Mouse (Mus musculus) embryonic facial prominence, embryonic 15.5 days (tissue): ENCODE measurements at regions not wholly inside any gene's neighbourhood (a gene's known extent, or its start where the extent isn't known, plus 50 kb on each side); places are given as distances from the start of the nearest gene placed in this dataset. TPM values are rescaled to one million over a fixed set of nuclear protein-coding genes. Genes with fewer than 3 reads are reported as not detected.
"Not testable (repeated sequence)": the region's sequence is repeated elsewhere in the genome, so short reads cannot be mapped to it uniquely, and the experiment has no call there.

Experiments
- ATAC-seq: fragments of 200-750 bp; cut with Nextera tagmentation; 2 replicates; pipeline ENCODE4 v1.8.0; 2017; ENCODE audit warnings: low read depth, moderate TSS enrichment; ENCODE audit not compliant: insufficient number of reproducible peaks, low FRiP score, low TSS enrichment
- H3K27ac ChIP-seq: fragments of 300-500 bp; sonication (generic); replicated peaks from 2 replicates; pipeline ENCODE4 v1.5.1; 2015; ENCODE audit warnings: mild to moderate bottlenecking, inconsistent platforms
- H3K27me3 ChIP-seq: fragments of 300-500 bp; sonication (generic); 2 replicates; pipeline ENCODE4 v1.6.1; 2015; ENCODE audit warnings: inconsistent platforms
- H3K36me3 ChIP-seq: fragments of 300-500 bp; sonication (generic); 2 replicates; pipeline ENCODE4 v1.6.1; 2015; ENCODE audit warnings: mild to moderate bottlenecking, inconsistent platforms
- H3K4me1 ChIP-seq: fragments of 300-500 bp; sonication (generic); 2 replicates; pipeline ENCODE4 v1.6.1; 2015; ENCODE audit warnings: inconsistent platforms
- H3K4me2 ChIP-seq: fragments of 300-500 bp; sonication (generic); replicated peaks from 2 replicates; pipeline ENCODE4 v1.6.1; 2015; ENCODE audit warnings: mild to moderate bottlenecking, inconsistent platforms
- H3K4me3 ChIP-seq: fragments of 300-500 bp; sonication (generic); replicated peaks from 2 replicates; pipeline ENCODE4 v1.5.1; 2015; ENCODE audit warnings: mild to moderate bottlenecking, inconsistent platforms
- H3K9ac ChIP-seq: fragments of 300-500 bp; sonication (generic); 2 replicates; pipeline ENCODE4 v1.6.1; 2015; ENCODE audit warnings: inconsistent platforms
- H3K9me3 ChIP-seq: fragments of 300-500 bp; sonication (generic); replicated peaks from 2 replicates; pipeline ENCODE4 v1.6.1; 2016; ENCODE audit warnings: inconsistent platforms
- WGBS: fragments of 180-500 bp; shearing (Covaris S2); methylation state at CpG from one replicate; pipeline ENCODE4 v1.1.7; 2015; 5-methylcytosine and 5-hydroxymethylcytosine counted together
- microRNA-seq: library from miRNA; unstranded; fragments of <30 nt; microRNA quantifications from one replicate; pipeline ENCODE4, GENCODE M21; 2016; ENCODE audit warnings: borderline number of aligned reads

DNA sequence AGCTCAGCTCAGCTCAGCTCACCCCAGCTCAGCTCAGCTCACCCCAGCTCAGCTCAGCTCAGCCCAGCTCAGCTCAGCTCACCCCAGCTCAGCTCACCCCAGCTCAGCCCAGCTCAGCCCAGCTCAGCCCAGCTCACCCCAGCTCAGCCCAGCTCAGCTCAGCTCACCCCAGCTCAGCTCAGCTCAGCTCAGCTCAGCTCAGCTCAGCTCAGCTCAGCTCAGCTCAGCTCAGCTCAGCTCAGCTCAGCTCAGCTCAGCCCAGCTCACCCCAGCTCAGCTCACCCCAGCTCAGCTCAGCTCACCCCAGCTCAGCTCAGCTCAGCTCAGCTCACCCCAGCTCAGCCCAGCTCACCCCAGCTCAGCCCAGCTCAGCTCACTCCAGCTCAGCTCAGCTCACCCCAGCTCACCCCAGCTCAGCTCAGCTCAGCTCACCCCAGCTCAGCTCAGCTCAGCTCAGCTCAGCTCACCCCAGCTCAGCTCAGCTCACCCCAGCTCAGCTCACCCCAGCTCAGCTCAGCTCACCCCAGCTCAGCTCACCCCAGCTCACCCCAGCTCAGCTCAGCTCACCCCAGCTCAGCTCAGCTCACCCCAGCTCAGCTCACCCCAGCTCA, 64.6 kb upstream of the Adam6b start:
- H3K9ac ChIP-seq, H3K36me3 ChIP-seq, H3K4me3 ChIP-seq, H3K4me1 ChIP-seq, H3K27me3 ChIP-seq, H3K4me2 ChIP-seq, H3K27ac ChIP-seq, H3K9me3 ChIP-seq, ATAC-seq: not testable (repeated sequence)

- no peak for ATAC-seq
- Histone ChIP-seq H3K9ac (no peak overlapping the region), H3K4me2 (no peak overlapping the region), H3K9me3 (no peaks in the 10 kb centered on the region), H3K4me1 (no peaks in the 10 kb centered on the region), H3K27me3 (no peaks in the 10 kb centered on the region), H3K36me3 (no peaks in the 10 kb centered on the region), H3K4me3 (no peak overlapping the region), H3K27ac (no peak overlapping the region)
- WGBS, result 79% methylated on average over 8 of the region's 8 CpGs
Observed at GRCm38 (mm10) chr12:113425209-113426070, 63.9 kb upstream of the Adam6b start.

DNA sequence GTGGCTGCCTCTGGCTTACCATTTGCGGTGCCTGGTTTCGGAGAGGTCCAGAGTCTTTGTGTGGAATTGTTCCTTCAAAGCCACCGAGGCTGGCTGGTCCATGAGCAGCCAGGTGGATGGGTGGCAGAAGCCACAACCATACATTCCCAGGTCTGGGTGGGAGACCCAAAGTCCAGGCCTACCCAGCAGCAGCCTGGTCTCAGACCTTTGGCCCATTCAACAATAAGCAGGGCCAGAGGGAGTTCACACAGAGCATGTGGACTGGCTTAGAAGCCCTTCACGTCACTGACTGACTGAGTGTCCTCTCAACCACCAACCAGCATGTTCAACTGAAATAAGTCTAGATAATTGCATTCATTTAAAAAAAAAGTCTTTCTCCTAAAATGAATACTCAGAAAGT, 62.7 kb upstream of the Adam6b start:
- 84% methylated on average over 4 of the region's 4 CpGs for WGBS
- no peak for ATAC-seq
- Histone ChIP-seq H3K27me3 (no peaks in the 10 kb centered on the region), H3K4me1 (no peaks in the 10 kb centered on the region), H3K27ac (no peak overlapping the region), H3K9me3 (no peaks in the 10 kb centered on the region), H3K4me2 (no peak overlapping the region), H3K4me3 (no peak overlapping the region), H3K36me3 (no peaks in the 10 kb centered on the region), H3K9ac (no peak overlapping the region)

- no peak overlapping the region for H3K27ac ChIP-seq
- H3K27me3 ChIP-seq, result no peaks in the 10 kb centered on the region
- ATAC-seq, result no peak
- H3K4me3 ChIP-seq, result no peak overlapping the region
- H3K9ac ChIP-seq, result no peak overlapping the region
- H3K9me3 ChIP-seq, result no peaks in the 10 kb centered on the region
- WGBS, result 73% methylated on average over 4 of the region's 4 CpGs
- no peaks in the 10 kb centered on the region for H3K4me1 ChIP-seq
- H3K4me2 ChIP-seq, result no peak overlapping the region
- H3K36me3 ChIP-seq, result no peaks in the 10 kb centered on the region
Observed at GRCm38 (mm10) chr12:113427339-113427738, 62.0 kb upstream of the Adam6b start.

DNA sequence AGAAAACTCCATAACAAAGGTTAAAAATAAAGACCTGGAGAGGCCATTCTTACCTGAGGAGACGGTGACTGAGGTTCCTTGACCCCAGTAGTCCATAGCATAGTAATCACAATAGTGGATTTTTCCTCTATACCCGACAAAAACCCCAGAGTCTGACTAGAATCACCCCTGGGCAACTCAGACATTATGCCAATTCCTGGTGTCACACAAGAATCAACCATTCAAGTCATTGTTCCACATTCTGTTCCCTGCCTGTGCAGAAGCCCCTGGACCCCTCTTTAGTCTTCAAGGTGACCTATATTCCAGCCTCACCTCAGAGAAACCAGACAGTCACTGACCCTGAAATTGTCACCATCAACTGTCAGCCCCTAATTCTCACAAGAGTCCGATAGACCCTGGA, 60.9 kb upstream of the Adam6b start:
- Histone ChIP-seq H3K27me3 (no peaks in the 10 kb centered on the region), H3K4me3 (no peak overlapping the region), H3K9me3 (no peaks in the 10 kb centered on the region), H3K36me3 (no peaks in the 10 kb centered on the region), H3K4me2 (no peak overlapping the region), H3K9ac (no peak overlapping the region), H3K4me1 (no peaks in the 10 kb centered on the region), H3K27ac (no peak overlapping the region)
- ATAC-seq, result no peak
- 76% methylated on average over 3 of the region's 3 CpGs for WGBS

DNA sequence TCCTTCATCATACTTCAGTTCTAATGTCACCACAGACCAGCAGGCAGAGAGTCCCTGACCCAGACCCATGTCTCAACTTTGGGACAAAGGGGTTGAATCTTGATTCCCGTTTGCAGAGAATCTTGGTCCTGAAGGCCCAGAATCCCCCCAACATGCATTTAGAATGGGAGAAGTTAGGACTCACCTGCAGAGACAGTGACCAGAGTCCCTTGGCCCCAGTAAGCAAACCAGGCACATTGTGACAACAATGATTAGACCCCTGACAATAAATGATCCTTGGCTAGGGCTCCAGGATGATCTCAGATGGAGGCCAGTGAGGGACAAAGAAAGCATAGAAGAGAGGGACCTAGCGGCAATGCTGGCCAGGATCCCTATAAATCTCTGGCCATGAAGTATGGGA, 60.4 kb upstream of the Adam6b start:
- Histone ChIP-seq H3K36me3 (no peaks in the 10 kb centered on the region), H3K27ac (no peak overlapping the region), H3K9me3 (no peaks in the 10 kb centered on the region), H3K27me3 (no peaks in the 10 kb centered on the region), H3K9ac (no peak overlapping the region), H3K4me1 (no peaks in the 10 kb centered on the region), H3K4me2 (no peak overlapping the region), H3K4me3 (no peak overlapping the region)
- no peak for ATAC-seq
- WGBS, result 86% methylated on average over 2 of the region's 2 CpGs

- H3K9me3 ChIP-seq, result no peaks in the 10 kb centered on the region
- no peak overlapping the region for H3K4me2 ChIP-seq
- WGBS, result 76% methylated on average over 6 of the region's 6 CpGs
- no peaks in the 10 kb centered on the region for H3K36me3 ChIP-seq
- H3K27ac ChIP-seq, result no peak overlapping the region
- H3K4me1 ChIP-seq, result no peaks in the 10 kb centered on the region
- H3K4me3 ChIP-seq, result no peak overlapping the region
- no peak overlapping the region for H3K9ac ChIP-seq
- no peak for ATAC-seq
- no peaks in the 10 kb centered on the region for H3K27me3 ChIP-seq
Observed at GRCm38 (mm10) chr12:113430340-113430739, 59.0 kb upstream of the Adam6b start.

Small RNAs in the stretch of these regions (microRNA-seq; reads per million reads assigned to microRNA genes)
- not detected for gene Gm22175
- not detected for gene Gm24022
- not detected for gene Gm25747
